Mouse (Mus musculus) urinary bladder, adult 2 months (tissue): ENCODE results near the gene 2410004P03Rik. TPM values are rescaled to one million over a fixed set of nuclear protein-coding genes. Genes with fewer than 3 reads are reported as not detected.

Experiments used
- polyA plus RNA-seq: library from polyadenylated mRNA; depleted of rRNA; stranded (reverse); fragments of >200 nt; gene quantifications from 2 replicates; pipeline ENCODE4 v1.2.3, GENCODE M21; 2012; rRNA removed

2410004P03Rik gene
- polyA plus RNA-seq, 1 experiment, result 0.47 TPM

Other genes with a start within 250 kb of the 2410004P03Rik start
- gene Greb1, start 210.8 kb downstream of the 2410004P03Rik start, polyA plus RNA-seq, result 0.29 and 0.35 TPM in 2 replicates
- 26.5 and 27.9 TPM in 2 replicates for gene E2f6, start 200.8 kb downstream of the 2410004P03Rik start, polyA plus RNA-seq
- 42.1 and 52.0 TPM in 2 replicates for gene Rock2, start 116.8 kb downstream of the 2410004P03Rik start, polyA plus RNA-seq
- gene Pqlc3, start 11.3 kb downstream of the 2410004P03Rik start, polyA plus RNA-seq, result 23.4 and 24.4 TPM in 2 replicates
- gene Kcnf1, start 165.2 kb upstream of the 2410004P03Rik start, polyA plus RNA-seq, result 64.0 and 68.7 TPM in 2 replicates